Mouse (Mus musculus) forebrain, embryonic 15.5 days (tissue): ENCODE data around the gene Ninl. TPM values are rescaled to one million over a fixed set of nuclear protein-coding genes. Genes with fewer than 3 reads are reported as not detected.
A peak's percentile ranks its signal among the peaks of the same experiment; 100 is the strongest.

Experiments
- ATAC-seq: fragments of 200-750 bp; cut with Nextera tagmentation; replicated peaks from 2 replicates; pipeline ENCODE4 v1.8.0; 2017; ENCODE audit warnings: mild to moderate bottlenecking, moderate TSS enrichment, moderate library complexity
- H3K27ac ChIP-seq: fragments of 300-500 bp; sonication (generic); replicated peaks from 2 replicates; pipeline ENCODE4 v1.5.1; 2015; ENCODE audit warnings: mild to moderate bottlenecking, inconsistent platforms
- H3K27me3 ChIP-seq: fragments of 300-500 bp; sonication (generic); 2 replicates; pipeline ENCODE4 v1.6.1; 2015; ENCODE audit warnings: inconsistent platforms
- H3K36me3 ChIP-seq: fragments of 300-500 bp; sonication (generic); 2 replicates; pipeline ENCODE4 v1.6.1; 2015; ENCODE audit warnings: mild to moderate bottlenecking, inconsistent platforms
- H3K4me1 ChIP-seq: fragments of 300-500 bp; sonication (generic); 2 replicates; pipeline ENCODE4 v1.6.1; 2015; ENCODE audit warnings: inconsistent platforms
- H3K4me2 ChIP-seq: fragments of 300-500 bp; sonication (generic); replicated peaks from 2 replicates; pipeline ENCODE4 v1.6.1; 2015; ENCODE audit warnings: mild to moderate bottlenecking, inconsistent platforms
- H3K4me3 ChIP-seq: fragments of 300-500 bp; sonication (generic); 2 replicates; pipeline ENCODE4 v1.5.1; 2015; ENCODE audit warnings: mild to moderate bottlenecking, inconsistent platforms
- H3K9ac ChIP-seq: fragments of 300-500 bp; sonication (generic); replicated peaks from 2 replicates; pipeline ENCODE4 v1.6.1; 2015; ENCODE audit warnings: mild to moderate bottlenecking, inconsistent platforms
- H3K9me3 ChIP-seq: fragments of 300-500 bp; sonication (generic); 2 replicates; pipeline ENCODE4 v1.6.1; 2016; ENCODE audit warnings: inconsistent platforms
- WGBS: fragments of 180-500 bp; shearing (Covaris S2); methylation state at CpG from one replicate; pipeline ENCODE4 v1.1.7; 2015; ENCODE audit warnings: mixed read lengths; 5-methylcytosine and 5-hydroxymethylcytosine counted together
- polyA plus RNA-seq: library from polyadenylated mRNA; unstranded; fragments of >200 nt; fragmentation: Nextera tagmentation; extraction: Ambion mirVana; gene quantifications from 2 replicates; pipeline ENCODE4 v1.2.1, GENCODE M21; 2015

Ninl gene
- polyA plus RNA-seq, 1 experiment from 2014 or later, result 11.4 TPM

- H3K9ac ChIP-seq, result peak overlapping the region; percentile 88
- H3K27ac ChIP-seq, result no peak overlapping the region
Observed at GRCm38 (mm10) chr2:151009515-151010085, 29.6 kb downstream of the Ninl start.

GRCm38 (mm10) chr2:151008939-151009509, 30.2 kb downstream of the Ninl start:
- H3K36me3 ChIP-seq, result no peaks in the 10 kb centered on the region
- H3K4me3 ChIP-seq, result peak overlapping the region; percentile 83
- ATAC-seq, result peak; percentile 96
- peak overlapping the region; percentile 88 for H3K9ac ChIP-seq
- H3K27ac ChIP-seq, result peak overlapping the region; percentile 80
- no peaks in the 10 kb centered on the region for H3K27me3 ChIP-seq
- WGBS, result under 1% methylated on average over 55 of the region's 57 CpGs
- H3K4me2 ChIP-seq, result peak overlapping the region; percentile 85
- no peaks in the 10 kb centered on the region for H3K9me3 ChIP-seq
- H3K4me1 ChIP-seq, result peaks cover 20% of the 10 kb centered on the region

More at GRCm38 (mm10) chr2:151009515-151010085, 29.6 kb downstream of the Ninl start:
- Histone ChIP-seq H3K4me1 (peaks cover 20% of the 10 kb centered on the region), H3K36me3 (no peaks in the 10 kb centered on the region), H3K9me3 (no peaks in the 10 kb centered on the region), H3K4me3 (peak overlapping the region; percentile 83), H3K27me3 (no peaks in the 10 kb centered on the region), H3K4me2 (peak overlapping the region; percentile 85)
- ATAC-seq, result peak; percentile 81
- WGBS, result 87% methylated on average over 1 of the region's 1 CpGs

- WGBS, result under 1% methylated on average over 21 of the region's 21 CpGs
- Histone ChIP-seq H3K9ac (peak overlapping the region; percentile 88), H3K9me3 (no peaks in the 10 kb centered on the region), H3K27ac (peak overlapping the region; percentile 80; the same call in 1 of the 2 replicates), H3K4me2 (peak overlapping the region; percentile 85), H3K4me1 (peaks cover 20% of the 10 kb centered on the region), H3K36me3 (no peaks in the 10 kb centered on the region), H3K4me3 (peak overlapping the region; percentile 83), H3K27me3 (no peaks in the 10 kb centered on the region)
- ATAC-seq, result no peak; the same call in 1 of the 2 replicates
Observed at GRCm38 (mm10) chr2:151008517-151008932, 30.7 kb downstream of the Ninl start.

GRCm38 (mm10) chr2:151008006-151008405, 31.2 kb downstream of the Ninl start:
- no peak overlapping the region for H3K27ac ChIP-seq
- H3K27me3 ChIP-seq, result no peaks in the 10 kb centered on the region
- H3K36me3 ChIP-seq, result no peaks in the 10 kb centered on the region
- H3K4me1 ChIP-seq, result peaks cover 20% of the 10 kb centered on the region
- H3K4me3 ChIP-seq, result peak overlapping the region; percentile 83
- H3K9ac ChIP-seq, result peak overlapping the region; percentile 88
- H3K9me3 ChIP-seq, result no peaks in the 10 kb centered on the region
- ATAC-seq, result no peak
- 32% methylated on average over 6 of the region's 6 CpGs for WGBS
- H3K4me2 ChIP-seq, result peak overlapping the region; percentile 85

GRCm38 (mm10) chr2:151006281-151006945, 32.8 kb downstream of the Ninl start:
- Histone ChIP-seq H3K9ac (no peak overlapping the region), H3K4me1 (peaks cover 20% of the 10 kb centered on the region), H3K27me3 (no peaks in the 10 kb centered on the region), H3K4me3 (no peak overlapping the region), H3K36me3 (no peaks in the 10 kb centered on the region), H3K9me3 (no peaks in the 10 kb centered on the region), H3K4me2 (no peak overlapping the region), H3K27ac (no peak overlapping the region)
- ATAC-seq, result no peak
- WGBS, result 57% methylated on average over 5 of the region's 5 CpGs

GRCm38 (mm10) chr2:151004390-151004789, 34.8 kb downstream of the Ninl start:
- no peak overlapping the region for H3K27ac ChIP-seq
- WGBS, result 94% methylated on average over 10 of the region's 10 CpGs

GRCm38 (mm10) chr2:151003796-151004195, 35.4 kb downstream of the Ninl start:
- no peak overlapping the region for H3K9ac ChIP-seq
- no peak for ATAC-seq
- no peak overlapping the region for H3K4me3 ChIP-seq
- peaks cover 15% of the 10 kb centered on the region for H3K4me1 ChIP-seq
- no peak overlapping the region for H3K4me2 ChIP-seq
- no peaks in the 10 kb centered on the region for H3K27me3 ChIP-seq
- no peaks in the 10 kb centered on the region for H3K9me3 ChIP-seq
- 89% methylated on average over 6 of the region's 6 CpGs for WGBS
- no peaks in the 10 kb centered on the region for H3K36me3 ChIP-seq
- H3K27ac ChIP-seq, result no peak overlapping the region

More at GRCm38 (mm10) chr2:151004390-151004789, 34.8 kb downstream of the Ninl start:
- no peak for ATAC-seq
- peaks cover 15% of the 10 kb centered on the region for H3K4me1 ChIP-seq
- no peaks in the 10 kb centered on the region for H3K9me3 ChIP-seq
- no peak overlapping the region for H3K4me3 ChIP-seq
- H3K4me2 ChIP-seq, result no peak overlapping the region
- H3K9ac ChIP-seq, result no peak overlapping the region
- no peaks in the 10 kb centered on the region for H3K36me3 ChIP-seq
- H3K27me3 ChIP-seq, result no peaks in the 10 kb centered on the region

GRCm38 (mm10) chr2:151001619-151002175, 37.5 kb downstream of the Ninl start:
- 85% methylated on average over 5 of the region's 5 CpGs for WGBS
- Histone ChIP-seq H3K36me3 (no peaks in the 10 kb centered on the region), H3K9me3 (no peaks in the 10 kb centered on the region), H3K27ac (no peak overlapping the region), H3K9ac (no peak overlapping the region), H3K4me2 (no peak overlapping the region), H3K4me1 (peaks cover 3% of the 10 kb centered on the region; the same call in 1 of the 2 replicates), H3K4me3 (no peak overlapping the region), H3K27me3 (no peaks in the 10 kb centered on the region)
- no peak for ATAC-seq

- Histone ChIP-seq H3K9ac (no peak overlapping the region), H3K4me3 (no peak overlapping the region), H3K27ac (no peak overlapping the region), H3K4me1 (no peaks in the 10 kb centered on the region), H3K36me3 (no peaks in the 10 kb centered on the region), H3K4me2 (no peak overlapping the region), H3K27me3 (no peaks in the 10 kb centered on the region), H3K9me3 (no peaks in the 10 kb centered on the region)
- 39% methylated on average over 7 of the region's 7 CpGs for WGBS
- peak; percentile 84 for ATAC-seq
Observed at GRCm38 (mm10) chr2:151000402-151001178, 38.6 kb downstream of the Ninl start.

GRCm38 (mm10) chr2:150999021-150999420, 40.2 kb downstream of the Ninl start:
- Histone ChIP-seq H3K4me3 (no peak overlapping the region), H3K27ac (no peak overlapping the region), H3K4me2 (no peak overlapping the region), H3K4me1 (no peaks in the 10 kb centered on the region), H3K9me3 (no peaks in the 10 kb centered on the region), H3K27me3 (no peaks in the 10 kb centered on the region), H3K36me3 (no peaks in the 10 kb centered on the region), H3K9ac (no peak overlapping the region)
- no peak for ATAC-seq
- WGBS, result 80% methylated on average over 3 of the region's 3 CpGs

- H3K4me2 ChIP-seq, result no peak overlapping the region
- 50% methylated on average over 5 of the region's 5 CpGs for WGBS
- H3K36me3 ChIP-seq, result no peaks in the 10 kb centered on the region
Observed at GRCm38 (mm10) chr2:150997618-150998017, 41.6 kb downstream of the Ninl start.

More at GRCm38 (mm10) chr2:150997618-150998017, 41.6 kb downstream of the Ninl start:
- ATAC-seq, result no peak
- Histone ChIP-seq H3K4me1 (no peaks in the 10 kb centered on the region), H3K27ac (no peak overlapping the region), H3K9ac (no peak overlapping the region), H3K27me3 (no peaks in the 10 kb centered on the region), H3K4me3 (no peak overlapping the region), H3K9me3 (no peaks in the 10 kb centered on the region)
